ENCODE assay signal across 25 mouse cellular contexts in genomic region chr4:106453108-106453507, GRCm38 (mm10). TPM values are rescaled to one million over a fixed set of nuclear protein-coding genes. Genes with fewer than 3 reads are reported as not detected.
"Had no signal": no experiment of that assay in that cellular context is flagged by ENCODE, and none has a peak within 500 bp of the region (broad histone marks: within the 10 kb centered on the region; RNA-seq: fewer than 3 reads in every experiment).

No protein-coding gene starts in this region.

- H3K27me3 ChIP-seq: limb, embryonic 15.5 days; liver, embryonic 15.5 days; lung, embryonic 15.5 days; midbrain, embryonic 12.5 days; midbrain, embryonic 15.5 days; neural tube, embryonic 12.5 days; stomach, embryonic 15.5 days had no signal

- H3K9me3 ChIP-seq: limb, embryonic 15.5 days; liver, embryonic 15.5 days; lung, embryonic 15.5 days; midbrain, embryonic 12.5 days; midbrain, embryonic 15.5 days; neural tube, embryonic 12.5 days; stomach, embryonic 15.5 days had no signal

- H3K4me1 ChIP-seq: limb, embryonic 15.5 days; lung, embryonic 15.5 days; megakaryocyte, embryonic 14.5 days; midbrain, embryonic 12.5 days; midbrain, embryonic 15.5 days; neural tube, embryonic 12.5 days; stomach, embryonic 15.5 days had no signal

- ATAC-seq: lung, postnatal 0 days; midbrain, embryonic 15.5 days had no signal

- H3K4me2 ChIP-seq: limb, embryonic 15.5 days; liver, embryonic 15.5 days; lung, embryonic 15.5 days; midbrain, embryonic 12.5 days; midbrain, embryonic 15.5 days; neural tube, embryonic 12.5 days; stomach, embryonic 15.5 days had no signal

- H3K9ac ChIP-seq: limb, embryonic 15.5 days; liver, embryonic 15.5 days; lung, embryonic 15.5 days; midbrain, embryonic 12.5 days; midbrain, embryonic 15.5 days; neural tube, embryonic 12.5 days; stomach, embryonic 15.5 days had no signal

- H3K27ac ChIP-seq: limb, embryonic 15.5 days; liver, embryonic 15.5 days; lung, embryonic 15.5 days; macrophage; midbrain, embryonic 12.5 days; midbrain, embryonic 15.5 days; neural tube, embryonic 12.5 days; stomach, embryonic 15.5 days; stomach, postnatal 0 days had no signal

- H3K4me3 ChIP-seq: limb, embryonic 15.5 days; liver, embryonic 15.5 days; lung, embryonic 15.5 days; megakaryocyte, embryonic 14.5 days; midbrain, embryonic 12.5 days; midbrain, embryonic 15.5 days; neural tube, embryonic 12.5 days; stomach, embryonic 15.5 days had no signal

- H3K36me3 ChIP-seq: limb, embryonic 15.5 days; lung, embryonic 15.5 days; midbrain, embryonic 12.5 days; midbrain, embryonic 15.5 days; neural tube, embryonic 12.5 days; stomach, embryonic 15.5 days had no signal

- DNase-seq: lung, adult 2 months; lung, postnatal 14 days; lung, postnatal 36 days; right cerebral cortex, postnatal 14 days; right cerebral cortex, postnatal 4 days; thymus, adult 2 months; thymus, postnatal 25 days; thymus, postnatal 4 days had no signal

RNA-seq across cellular contexts. Expression of gene Pcsk9, which starts 11.0 kb away (rescaled TPM):
- total RNA-seq: monocyte, adult 5-6 weeks had no signal
- polyA plus RNA-seq: macrophage had no signal

RNA-seq across cellular contexts. Expression of gene Bsnd, which starts 39.0 kb away (rescaled TPM):
- total RNA-seq: megakaryocyte progenitor cell, adult 5-6 weeks; midbrain, postnatal 0 days; monocyte, adult 5-6 weeks; neutrophil, adult 5-6 weeks had no signal
- polyA plus RNA-seq: limb, embryonic 15.5 days; liver, embryonic 15.5 days; lung, adult 2 months; lung, embryonic 15.5 days; lung, postnatal 0 days; macrophage; midbrain, embryonic 12.5 days; midbrain, embryonic 15.5 days; midbrain, postnatal 0 days; neural tube, embryonic 12.5 days; neural tube, embryonic 14.5 days; small intestine, adult 2 months; stomach, embryonic 15.5 days had no signal
